Mouse (Mus musculus): ENCODE data around the gene 0610010K14Rik. TPM values are rescaled to one million over a fixed set of nuclear protein-coding genes. Genes with fewer than 3 reads are reported as not detected.

The 0610010K14Rik gene
- polyA plus RNA-seq, 1 experiment from 2014 or later, result 125 TPM

- Histone ChIP-seq H3K27me3 (replicated peaks) (peaks cover 85% of the 10 kb centered on the region), H3K36me3 (peaks cover 10% of the 10 kb centered on the region), H3K9me3 (no peaks in the 10 kb centered on the region), H3K27ac (replicated peaks) (no peak overlapping the region), H3K4me1 (peaks cover 28% of the 10 kb centered on the region), H3K4me3 (peak overlapping the region; percentile 46), H3K4me2 (peak overlapping the region; percentile 68), H3K9ac (peak overlapping the region; percentile 48)
- 2% methylated on average over 46 of the region's 46 CpGs for WGBS
- no peak for ATAC-seq (ENCODE audit: extremely low read depth, insufficient number of reproducible peaks, low FRiP score, low TSS enrichment)
Observed at GRCm38 (mm10) chr11:70214191-70214855, 23.4 kb downstream of the 0610010K14Rik start.

- Histone ChIP-seq H3K27me3 (replicated peaks) (peaks cover 79% of the 10 kb centered on the region), H3K36me3 (peaks cover 10% of the 10 kb centered on the region), H3K27ac (replicated peaks) (no peak overlapping the region), H3K9me3 (no peaks in the 10 kb centered on the region), H3K4me1 (peaks cover 24% of the 10 kb centered on the region), H3K9ac (peak overlapping the region; percentile 48), H3K4me3 (peak overlapping the region; percentile 46), H3K4me2 (peak overlapping the region; percentile 68)
- 7% methylated on average over 26 of the region's 26 CpGs for WGBS
- ATAC-seq (ENCODE audit: extremely low read depth, insufficient number of reproducible peaks, low FRiP score, low TSS enrichment), result no peak
Observed at GRCm38 (mm10) chr11:70213736-70214135, 24.0 kb downstream of the 0610010K14Rik start.

GRCm38 (mm10) chr11:70212896-70213295 is 24.8 kb downstream of the 0610010K14Rik start:
- no peak for ATAC-seq (ENCODE audit: extremely low read depth, insufficient number of reproducible peaks, low FRiP score, low TSS enrichment)
- H3K4me3 ChIP-seq, result no peak overlapping the region
- H3K9ac ChIP-seq, result no peak overlapping the region
- peaks cover 73% of the 10 kb centered on the region for H3K27me3 ChIP-seq (replicated peaks)
- peaks cover 20% of the 10 kb centered on the region for H3K4me1 ChIP-seq
- 12% methylated on average over 9 of the region's 9 CpGs for WGBS
- H3K9me3 ChIP-seq, result no peaks in the 10 kb centered on the region
- H3K4me2 ChIP-seq, result no peak overlapping the region
- H3K27ac ChIP-seq (replicated peaks), result no peak overlapping the region
- H3K36me3 ChIP-seq, result peaks cover 9% of the 10 kb centered on the region

GRCm38 (mm10) chr11:70212423-70212822 is 25.3 kb downstream of the 0610010K14Rik start, which contains the start of gene Slc16a11:
Gene Slc16a11, plus strand, starts transcription at chr11:70212752.
- 54% methylated on average over 6 of the region's 6 CpGs for WGBS
- Histone ChIP-seq H3K36me3 (peaks cover 4% of the 10 kb centered on the region), H3K9ac (no peak within 1 kb of the TSS), H3K27ac (replicated peaks) (no peak within 1 kb of the TSS), H3K4me2 (peak within 1 kb of the TSS; percentile 68; the same call in 1 of the 2 replicates), H3K4me3 (peak within 1 kb of the TSS; percentile 46; the same call in 1 of the 2 replicates), H3K27me3 (replicated peaks) (peaks cover 68% of the 10 kb centered on the region), H3K9me3 (no peaks in the 10 kb centered on the region), H3K4me1 (peaks cover 22% of the 10 kb centered on the region)
- no peak for ATAC-seq (ENCODE audit: extremely low read depth, insufficient number of reproducible peaks, low FRiP score, low TSS enrichment)

DNA sequence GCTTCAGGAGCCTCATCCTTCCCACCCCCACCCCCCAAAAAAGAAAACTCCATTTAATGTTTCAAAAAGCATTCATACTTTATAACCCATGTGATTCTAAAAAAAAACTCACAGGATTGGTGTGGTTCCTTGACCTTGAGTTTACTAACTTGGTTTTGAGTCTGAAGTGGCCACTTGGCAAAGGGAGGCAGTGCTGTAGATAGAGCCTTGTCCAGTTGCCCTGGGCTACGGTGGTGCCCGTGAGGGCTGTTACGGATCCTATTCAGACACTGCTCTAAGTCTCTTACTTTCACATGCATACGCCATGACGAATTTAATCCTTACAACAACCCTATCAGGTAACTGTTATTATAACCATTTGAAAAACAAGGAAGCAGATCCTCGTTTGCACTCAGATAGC is 25.7 kb downstream of the 0610010K14Rik start:
- peaks cover 64% of the 10 kb centered on the region for H3K27me3 ChIP-seq (replicated peaks)
- WGBS, result 71% methylated on average over 6 of the region's 6 CpGs
- H3K4me1 ChIP-seq, result peaks cover 24% of the 10 kb centered on the region
- peaks cover under 1% of the 10 kb centered on the region; the same call in 1 of the 2 replicates for H3K36me3 ChIP-seq
- H3K27ac ChIP-seq (replicated peaks), result no peak overlapping the region
- no peak overlapping the region for H3K4me3 ChIP-seq
- H3K9me3 ChIP-seq, result no peaks in the 10 kb centered on the region
- H3K9ac ChIP-seq, result no peak overlapping the region
- no peak overlapping the region for H3K4me2 ChIP-seq
- no peak; the same call in 1 of the 2 replicates for ATAC-seq (ENCODE audit: extremely low read depth, insufficient number of reproducible peaks, low FRiP score, low TSS enrichment)

- H3K4me1 ChIP-seq, result peaks cover 27% of the 10 kb centered on the region
- H3K27me3 ChIP-seq (replicated peaks), result peaks cover 51% of the 10 kb centered on the region
- no peak overlapping the region for H3K4me3 ChIP-seq
- H3K9ac ChIP-seq, result no peak overlapping the region
- WGBS, result 70% methylated on average over 2 of the region's 2 CpGs
- no peaks in the 10 kb centered on the region for H3K36me3 ChIP-seq
- H3K27ac ChIP-seq (replicated peaks), result no peak overlapping the region
- no peak for ATAC-seq (ENCODE audit: extremely low read depth, insufficient number of reproducible peaks, low FRiP score, low TSS enrichment)
- H3K4me2 ChIP-seq, result no peak overlapping the region
- no peaks in the 10 kb centered on the region for H3K9me3 ChIP-seq
Observed at GRCm38 (mm10) chr11:70210681-70211080, 27.0 kb downstream of the 0610010K14Rik start.

DNA sequence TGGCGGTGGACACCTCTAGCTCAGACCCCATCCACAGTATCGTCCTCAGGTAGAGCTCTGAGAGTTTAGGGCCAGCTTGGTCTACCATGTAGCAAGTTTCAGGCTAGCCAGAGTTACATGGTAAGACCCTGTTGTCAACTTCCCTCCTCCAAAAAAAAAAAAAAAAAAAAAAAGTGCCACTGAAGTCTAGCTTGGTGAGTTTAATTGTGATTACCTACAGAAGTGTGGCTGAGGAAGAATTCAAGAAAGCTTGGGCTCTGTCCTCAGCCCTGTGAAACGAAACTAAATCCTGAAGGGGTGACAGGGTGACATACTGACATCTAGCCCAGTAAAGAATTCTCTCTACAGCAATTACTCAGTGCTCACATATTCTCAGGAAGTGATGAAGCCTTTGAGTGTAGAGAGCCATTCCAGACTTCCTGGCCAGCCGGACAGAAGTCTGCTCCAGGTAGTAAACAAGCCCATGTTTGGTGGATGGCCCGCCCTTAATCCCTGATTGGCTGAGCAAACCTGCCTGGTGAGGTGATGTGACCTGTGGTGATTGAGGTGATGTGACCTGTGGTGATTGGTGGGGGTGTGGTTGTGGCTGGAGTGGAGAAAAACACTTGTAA is 28.8 kb downstream of the 0610010K14Rik start:
- no peaks in the 10 kb centered on the region for H3K9me3 ChIP-seq
- H3K4me3 ChIP-seq, result no peak overlapping the region
- ATAC-seq (ENCODE audit: extremely low read depth, insufficient number of reproducible peaks, low FRiP score, low TSS enrichment), result no peak
- WGBS, result 58% methylated on average over 5 of the region's 5 CpGs
- H3K4me2 ChIP-seq, result no peak overlapping the region
- H3K4me1 ChIP-seq, result peaks cover 10% of the 10 kb centered on the region
- H3K9ac ChIP-seq, result no peak overlapping the region
- H3K27me3 ChIP-seq (replicated peaks), result peaks cover 37% of the 10 kb centered on the region
- H3K27ac ChIP-seq (replicated peaks), result no peak overlapping the region
- H3K36me3 ChIP-seq, result no peaks in the 10 kb centered on the region

- Histone ChIP-seq H3K4me2 (no peak overlapping the region), H3K27me3 (replicated peaks) (peaks cover 35% of the 10 kb centered on the region), H3K9ac (no peak overlapping the region), H3K27ac (replicated peaks) (no peak overlapping the region), H3K9me3 (no peaks in the 10 kb centered on the region), H3K4me3 (no peak overlapping the region), H3K36me3 (no peaks in the 10 kb centered on the region), H3K4me1 (0 out of 2 replicates have a peak, but pooled peaks cover 7% of the 10 kb centered on the region)
- no peak for ATAC-seq (ENCODE audit: extremely low read depth, insufficient number of reproducible peaks, low FRiP score, low TSS enrichment)
- 56% methylated on average over 7 of the region's 7 CpGs for WGBS
Observed at GRCm38 (mm10) chr11:70207283-70207682, 30.4 kb downstream of the 0610010K14Rik start.

- 56% methylated on average over 2 of the region's 2 CpGs for WGBS
- no peak for ATAC-seq (ENCODE audit: extremely low read depth, insufficient number of reproducible peaks, low FRiP score, low TSS enrichment)
- H3K4me1 ChIP-seq, result 0 out of 2 replicates have a peak, but pooled peaks cover 7% of the 10 kb centered on the region
Observed at GRCm38 (mm10) chr11:70206801-70207200, 30.9 kb downstream of the 0610010K14Rik start.

DNA sequence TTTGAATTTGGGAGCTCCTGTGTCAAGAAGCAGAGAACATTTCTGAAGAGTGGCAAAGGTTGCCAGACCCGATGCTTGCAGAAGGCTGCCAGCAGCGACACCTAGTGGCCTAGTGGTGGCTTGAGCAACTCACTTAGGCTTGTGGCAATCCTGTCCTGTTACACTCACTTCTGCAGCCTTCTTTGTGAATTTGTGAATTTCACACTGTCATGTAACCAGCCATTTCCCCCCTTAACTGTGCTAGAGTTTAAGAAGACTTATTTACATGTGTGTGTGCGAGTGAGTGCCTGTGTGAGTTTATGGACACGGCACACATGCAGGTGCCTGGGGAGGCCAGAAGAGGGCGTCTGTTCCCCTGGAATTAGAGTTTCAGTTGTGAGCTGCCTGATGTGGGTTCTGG is 36.0 kb downstream of the 0610010K14Rik start:
- H3K4me2 ChIP-seq, result no peak overlapping the region
- no peak overlapping the region for H3K4me3 ChIP-seq
- no peaks in the 10 kb centered on the region for H3K9me3 ChIP-seq
- WGBS, result 31% methylated on average over 5 of the region's 5 CpGs
- H3K4me1 ChIP-seq, result 0 out of 2 replicates have a peak, but pooled peaks cover 2% of the 10 kb centered on the region
- no peaks in the 10 kb centered on the region for H3K36me3 ChIP-seq
- H3K27ac ChIP-seq (replicated peaks), result no peak overlapping the region
- H3K9ac ChIP-seq, result no peak overlapping the region
- no peak for ATAC-seq (ENCODE audit: extremely low read depth, insufficient number of reproducible peaks, low FRiP score, low TSS enrichment)
- peaks cover 31% of the 10 kb centered on the region for H3K27me3 ChIP-seq (replicated peaks)

More at GRCm38 (mm10) chr11:70206801-70207200, 30.9 kb downstream of the 0610010K14Rik start:
- Histone ChIP-seq H3K9me3 (no peaks in the 10 kb centered on the region), H3K9ac (no peak overlapping the region), H3K27me3 (replicated peaks) (peaks cover 31% of the 10 kb centered on the region), H3K4me2 (no peak overlapping the region), H3K27ac (replicated peaks) (no peak overlapping the region), H3K36me3 (no peaks in the 10 kb centered on the region), H3K4me3 (no peak overlapping the region)

DNA sequence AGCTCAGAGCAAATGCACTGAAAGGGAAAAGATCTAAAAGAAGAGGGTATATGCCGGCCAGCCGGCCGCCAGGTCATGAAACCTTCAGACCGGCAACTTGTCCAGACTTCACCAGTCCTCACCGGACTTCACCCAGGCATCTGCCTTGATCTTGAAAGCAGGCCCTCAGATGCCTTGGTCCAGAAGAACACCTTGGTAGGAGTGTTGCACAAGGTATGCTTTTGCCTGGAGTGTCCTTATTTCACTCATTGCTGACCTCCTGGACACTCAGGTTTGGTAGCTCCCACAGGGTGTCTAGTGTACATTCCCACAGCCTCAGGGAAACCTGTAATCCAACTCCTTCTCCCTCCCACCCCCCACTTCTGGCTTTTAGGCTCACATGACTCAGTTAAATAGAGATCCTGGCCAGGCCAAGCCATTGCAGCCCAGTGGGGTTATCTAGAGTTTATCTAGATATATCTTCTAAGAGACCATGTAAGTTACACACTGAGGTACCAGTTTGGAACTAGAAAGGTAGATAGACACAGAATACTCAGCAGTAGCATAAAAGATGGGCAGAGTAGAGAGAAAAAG is 37.6 kb downstream of the 0610010K14Rik start:
- H3K4me3 ChIP-seq, result no peak overlapping the region
- no peak overlapping the region for H3K9ac ChIP-seq
- peaks cover 32% of the 10 kb centered on the region for H3K27me3 ChIP-seq (replicated peaks)
- 83% methylated on average over 5 of the region's 5 CpGs for WGBS
- H3K4me2 ChIP-seq, result no peak overlapping the region
- no peak for ATAC-seq (ENCODE audit: extremely low read depth, insufficient number of reproducible peaks, low FRiP score, low TSS enrichment)
- no peaks in the 10 kb centered on the region for H3K36me3 ChIP-seq
- no peaks in the 10 kb centered on the region for H3K9me3 ChIP-seq
- no peaks in the 10 kb centered on the region for H3K4me1 ChIP-seq
- H3K27ac ChIP-seq (replicated peaks), result no peak overlapping the region
